Mouse (Mus musculus) lung, postnatal 36 days (tissue): ENCODE data around the gene Csrp2.
A peak's percentile ranks its signal among the peaks of the same experiment; 100 is the strongest.

Experiments used
- DNase-seq: peaks from one replicate; pipeline ENCODE4 v3.0.0; 2022; ENCODE audit warnings: mixed read lengths

Csrp2 gene

GRCm38 (mm10) chr10:110974463-110974862 is 54.9 kb downstream of the Csrp2 start:
- DNase-seq = peak; percentile 62

GRCm38 (mm10) chr10:110974885-110975284 is 55.3 kb downstream of the Csrp2 start:
- DNase-seq = no peak

- DNase-seq = peak; percentile 47
These were observed 56.5 kb downstream of the Csrp2 start for GRCm38 (mm10) chr10:110976046-110976445.

- DNase-seq = no peak
These were observed 57.8 kb downstream of the Csrp2 start for GRCm38 (mm10) chr10:110977379-110977778.

- no peak for DNase-seq
These were observed 59.8 kb downstream of the Csrp2 start for GRCm38 (mm10) chr10:110979431-110979830.

- no peak for DNase-seq
These were observed 60.9 kb downstream of the Csrp2 start for GRCm38 (mm10) chr10:110980441-110980840.

- DNase-seq = no peak
These were observed 63.2 kb downstream of the Csrp2 start for GRCm38 (mm10) chr10:110982771-110983170.

GRCm38 (mm10) chr10:110986682-110987081 is 67.1 kb downstream of the Csrp2 start:
- DNase-seq = no peak
